Comparison of ENCODE assay signal across 20 mouse cellular contexts in genomic region chr1:82364468-82364867, GRCm38 (mm10). TPM values are rescaled to one million over a fixed set of nuclear protein-coding genes. Genes with fewer than 3 reads are reported as not detected.
DNase-seq lines count a peak whose midpoint lies in the region; ATAC-seq lines count a peak whose summit lies in the region.
"Had no signal": no experiment of that assay in that cellular context is flagged by ENCODE, and none has a peak within 500 bp of the region (broad histone marks: within the 10 kb centered on the region; RNA-seq: fewer than 3 reads in every experiment).

No protein-coding gene starts in this region.

- peak overlapping the region; percentile 24 for H3K4me2 ChIP-seq in heart, embryonic 13.5 days
- no peak overlapping the region for H3K4me2 ChIP-seq in liver, embryonic 11.5 days
- H3K4me2 ChIP-seq in liver, embryonic 13.5 days: no peak overlapping the region
- H3K4me2 ChIP-seq in midbrain, embryonic 16.5 days (ENCODE audit: low read length): no peak overlapping the region
- H3K4me2 ChIP-seq: forebrain, embryonic 15.5 days; limb, embryonic 12.5 days had no signal

- 29% methylated on average over 6 of the region's 6 CpGs for WGBS in heart, embryonic 13.5 days
- 76% methylated on average over 6 of the region's 6 CpGs for WGBS in liver, embryonic 11.5 days
- WGBS in liver, embryonic 13.5 days (ENCODE audit: insufficient replicate concordance): 69% methylated on average over 6 of the region's 6 CpGs
- WGBS in midbrain, embryonic 16.5 days: 40% methylated on average over 6 of the region's 6 CpGs

- peaks cover 31% of the 10 kb centered on the region for H3K4me1 ChIP-seq in heart, embryonic 13.5 days
- H3K4me1 ChIP-seq in liver, embryonic 11.5 days (replicated peaks; ENCODE audit: control insufficient read depth, insufficient read depth, low read length): peaks cover 14% of the 10 kb centered on the region
- peaks cover 30% of the 10 kb centered on the region for H3K4me1 ChIP-seq in liver, embryonic 13.5 days (replicated peaks)
- H3K4me1 ChIP-seq in midbrain, embryonic 16.5 days (ENCODE audit: control insufficient read depth, insufficient read depth, low read length): peaks cover 7% of the 10 kb centered on the region; the same call in 1 of the 2 replicates

- DNase-seq in heart, adult 18-20 months: no peak
- DNase-seq in liver, embryonic 11.5 days (ENCODE audit: low spot score): no peak
- DNase-seq in liver: no peak
- DNase-seq in liver, embryonic 13.5 days: no peak
- no peak for DNase-seq in gastrocnemius, postnatal 14 days
- DNase-seq: B cell, adult 2 months; cerebellum, adult 2 months; gastrocnemius, postnatal 25 days; kidney, adult 11 months; lung, adult 2 months; right cerebral cortex, postnatal 4 days; thymus, adult 2 months had no signal

- no peak overlapping the region for H3K9ac ChIP-seq in heart, embryonic 13.5 days
- no peak overlapping the region for H3K9ac ChIP-seq in liver, embryonic 11.5 days (ENCODE audit: low read depth, low read length)
- H3K9ac ChIP-seq in liver, embryonic 13.5 days: 0 out of 2 replicates have a peak overlapping the region, but pooled peaks have one; percentile 22
- no peak overlapping the region for H3K9ac ChIP-seq in midbrain, embryonic 16.5 days (ENCODE audit: low read depth, low read length)
- H3K9ac ChIP-seq: forebrain, embryonic 15.5 days; limb, embryonic 12.5 days had no signal

- ATAC-seq in heart, embryonic 13.5 days (ENCODE audit: extremely low read depth, insufficient number of reproducible peaks, low FRiP score, low TSS enrichment): no peak
- ATAC-seq in liver, embryonic 11.5 days (replicated peaks; ENCODE audit: low FRiP score): peak; percentile 71
- peak; percentile 83 for ATAC-seq in liver, embryonic 13.5 days (ENCODE audit: low read depth)
- ATAC-seq in midbrain, embryonic 16.5 days: peak; percentile 67; the same call in 1 of the 2 replicates
- ATAC-seq: forebrain, embryonic 15.5 days had no signal

- no peak overlapping the region for H3K4me3 ChIP-seq in heart, embryonic 13.5 days
- H3K4me3 ChIP-seq in liver, embryonic 11.5 days (ENCODE audit: low read depth, low read length): no peak overlapping the region
- no peak overlapping the region for H3K4me3 ChIP-seq in liver, embryonic 13.5 days (replicated peaks)
- no peak overlapping the region for H3K4me3 ChIP-seq in midbrain, embryonic 16.5 days (ENCODE audit: low read depth, low read length)
- H3K4me3 ChIP-seq: embryonic facial prominence, embryonic 10.5 days; forebrain, embryonic 15.5 days; limb, embryonic 12.5 days; myocyte had no signal

- no peaks in the 10 kb centered on the region; the same call in 1 of the 2 replicates for H3K9me3 ChIP-seq in heart, embryonic 13.5 days
- no peaks in the 10 kb centered on the region for H3K9me3 ChIP-seq in liver, embryonic 11.5 days (ENCODE audit: control insufficient read depth, low read length)
- no peaks in the 10 kb centered on the region for H3K9me3 ChIP-seq in liver, embryonic 13.5 days (replicated peaks)
- H3K9me3 ChIP-seq in midbrain, embryonic 16.5 days (replicated peaks; ENCODE audit: control insufficient read depth, low read length, poor library complexity, severe bottlenecking): no peaks in the 10 kb centered on the region
- H3K9me3 ChIP-seq: embryonic facial prominence, embryonic 10.5 days; forebrain, embryonic 15.5 days; limb, embryonic 12.5 days had no signal

- no peak overlapping the region for H3K27ac ChIP-seq in heart, embryonic 13.5 days (replicated peaks)
- H3K27ac ChIP-seq in liver, embryonic 11.5 days (ENCODE audit: low read depth, low read length): no peak overlapping the region
- H3K27ac ChIP-seq in liver, embryonic 13.5 days: peak overlapping the region; percentile 29
- H3K27ac ChIP-seq in midbrain, embryonic 16.5 days (ENCODE audit: low read length): no peak overlapping the region
- H3K27ac ChIP-seq: embryonic facial prominence, embryonic 10.5 days; forebrain, embryonic 15.5 days; kidney, postnatal 0 days; limb, embryonic 12.5 days had no signal

- peaks cover 76% of the 10 kb centered on the region for H3K27me3 ChIP-seq in heart, embryonic 13.5 days (replicated peaks)
- H3K27me3 ChIP-seq in liver, embryonic 11.5 days (replicated peaks; ENCODE audit: control insufficient read depth, insufficient read depth, low read length): no peaks in the 10 kb centered on the region
- no peaks in the 10 kb centered on the region for H3K27me3 ChIP-seq in liver, embryonic 13.5 days
- no peaks in the 10 kb centered on the region for H3K27me3 ChIP-seq in midbrain, embryonic 16.5 days (ENCODE audit: control insufficient read depth, insufficient read depth, low read depth, low read length)
- H3K27me3 ChIP-seq: forebrain, embryonic 15.5 days; limb, embryonic 12.5 days; megakaryocyte, embryonic 14.5 days had no signal

- no peaks in the 10 kb centered on the region for H3K36me3 ChIP-seq in heart, embryonic 13.5 days
- H3K36me3 ChIP-seq in liver, embryonic 11.5 days (ENCODE audit: control insufficient read depth, insufficient read depth, low read length): no peaks in the 10 kb centered on the region
- H3K36me3 ChIP-seq in liver, embryonic 13.5 days: no peaks in the 10 kb centered on the region
- no peaks in the 10 kb centered on the region for H3K36me3 ChIP-seq in midbrain, embryonic 16.5 days (ENCODE audit: control insufficient read depth, insufficient read depth, low read length)
- H3K36me3 ChIP-seq: embryonic facial prominence, embryonic 10.5 days; forebrain, embryonic 15.5 days; limb, embryonic 12.5 days had no signal

- intact Hi-C loops in gastrocnemius, postnatal 14 days (cut with DNase I; ENCODE audit: low total_unique reads): no loop called here

RNA-seq across cellular contexts. Expression of gene Rhbdd1, which starts 48.2 kb away (rescaled TPM):
- 8.7 and 9.7 TPM in 2 replicates for polyA plus RNA-seq in heart, embryonic 13.5 days (2015; fragmentation: Nextera tagmentation; extraction: Ambion mirVana)
- 10 to 100 TPM in 1 of 2 experiments, 1 to 10 TPM in 1; 9.0 to 11.9 TPM for total RNA-seq in heart, adult 18-20 months (2021)
- 10.9 and 12.1 TPM in 2 replicates for polyA plus RNA-seq in liver, embryonic 11.5 days (2014; fragmentation: Nextera tagmentation; extraction: Ambion mirVana)
- 8.6 and 10.3 TPM in 2 replicates for polyA plus RNA-seq in liver, embryonic 13.5 days (2015; fragmentation: Nextera tagmentation; extraction: Ambion mirVana)
- polyA plus RNA-seq in midbrain, embryonic 16.5 days (2015; fragmentation: Nextera tagmentation; extraction: Ambion mirVana): 3.8 and 4.5 TPM in 2 replicates
- total RNA-seq in gastrocnemius, postnatal 14 days (2021): 1 to 10 TPM; 8.7 to 9.9 TPM
